Mouse (Mus musculus) CH12.LX (cell line): ENCODE results near the gene Akap8l. TPM values are rescaled to one million over a fixed set of nuclear protein-coding genes. Genes with fewer than 3 reads are reported as not detected.

Source experiments
- DNase-seq: peaks from one replicate; pipeline ENCODE4 v3.0.0-alpha.2; 2013; ENCODE audit errors: extremely low read depth
- H3K27ac ChIP-seq: 2 replicates; pipeline ENCODE4 v1.5.1; 2012; ENCODE audit warnings: low read depth, mild to moderate bottlenecking, control low read depth, moderate library complexity; ENCODE audit not compliant: insufficient read depth
- H3K27me3 ChIP-seq: replicated peaks from 2 replicates; pipeline ENCODE3; 2012; ENCODE audit warnings: inconsistent platforms
- H3K36me3 ChIP-seq, 2 experiments: replicated peaks in 1 of 2; 2 replicates each; pipeline versions ENCODE3 to v1.6.1; 2012; ENCODE audit warnings: inconsistent platforms in 1 of 2, low read length in 1 of 2, mild to moderate bottlenecking in 1 of 2, mixed read lengths in 1 of 2, moderate library complexity in 1 of 2; ENCODE audit not compliant: control insufficient read depth in 1 of 2, insufficient read depth in 1 of 2
- H3K4me1 ChIP-seq, 2 experiments: 2 replicates each; pipeline ENCODE4 v1.6.1; 2012; ENCODE audit warnings: inconsistent platforms in 1 of 2, moderate library complexity in 1 of 2; ENCODE audit not compliant: insufficient read depth in 2 of 2, control insufficient read depth in 1 of 2
- H3K4me2 ChIP-seq: 2 replicates; pipeline ENCODE4 v1.6.1; 2012; ENCODE audit warnings: low read depth, mild to moderate bottlenecking, control low read depth; ENCODE audit not compliant: poor library complexity, insufficient read depth, severe bottlenecking
- H3K4me3 ChIP-seq, 3 experiments: fragments of 150-350 bp in 1 of 3; sonication (generic) in 1 of 3; replicated peaks in 1 of 3; 2 replicates each; pipeline versions ENCODE3 to v1.5.1; 2011 to 2012; ENCODE audit warnings: low read depth in 2 of 3, low read length in 2 of 3, mild to moderate bottlenecking in 2 of 3, moderate library complexity in 2 of 3, control low read depth in 1 of 3, improper control_type of control experiment in 1 of 3, inconsistent platforms in 1 of 3, mixed read lengths in 1 of 3; ENCODE audit not compliant: poor library complexity in 1 of 3
- H3K79me2 ChIP-seq: replicated peaks from 2 replicates; pipeline ENCODE4 v1.6.1; 2012; ENCODE audit warnings: mild to moderate bottlenecking, moderate library complexity; ENCODE audit not compliant: control insufficient read depth, poor library complexity, insufficient read depth, severe bottlenecking; ENCODE audit errors: extremely low read depth
- H3K9ac ChIP-seq: 2 replicates; pipeline ENCODE4 v1.6.1; 2012; ENCODE audit warnings: low read depth, mild to moderate bottlenecking, control low read depth, moderate library complexity; ENCODE audit not compliant: insufficient read depth
- H3K9me3 ChIP-seq: replicated peaks from 2 replicates; pipeline ENCODE3; 2012; ENCODE audit warnings: low read length, inconsistent platforms, mixed read lengths
- BHLHE40 ChIP-seq: IDR thresholded peaks from 2 replicates; pipeline ENCODE4 v1.6.1; 2011; ENCODE audit warnings: mild to moderate bottlenecking, low read depth, low read length, improper control_type of control experiment
- CHD1 ChIP-seq: IDR thresholded peaks from 2 replicates; pipeline ENCODE4 v1.6.1; 2012; ENCODE audit warnings: low read depth, low read length, improper control_type of control experiment, inconsistent platforms
- CHD2 ChIP-seq: IDR thresholded peaks from 2 replicates; pipeline ENCODE4 v1.6.1; 2011; ENCODE audit warnings: low read length, improper control_type of control experiment
- CTCF ChIP-seq, 2 experiments: IDR thresholded peaks in 1 of 2; conservative IDR thresholded peaks in 1 of 2; 2 replicates each; pipeline ENCODE4 v1.5.1; 2011 to 2012; ENCODE audit warnings: low read depth in 2 of 2, low read length in 2 of 2, improper control_type of control experiment in 1 of 2, inconsistent platforms in 1 of 2, mild to moderate bottlenecking in 1 of 2, moderate library complexity in 1 of 2
- E2F4 ChIP-seq: IDR thresholded peaks from 2 replicates; pipeline ENCODE4 v1.6.1; 2011; ENCODE audit warnings: low read depth, low read length, improper control_type of control experiment; ENCODE audit not compliant: insufficient replicate concordance
- ELF1 ChIP-seq: IDR thresholded peaks from 2 replicates; pipeline ENCODE4 v1.6.1; 2014; ENCODE audit warnings: low read depth, mild to moderate bottlenecking, inconsistent platforms, low read length, improper control_type of control experiment
- EP300 ChIP-seq: IDR thresholded peaks from 2 replicates; pipeline ENCODE4 v1.6.1; 2011; ENCODE audit warnings: low read length, improper control_type of control experiment
- ETS1 ChIP-seq: conservative IDR thresholded peaks from 2 replicates; pipeline ENCODE4 v1.6.1; 2012; ENCODE audit warnings: low read depth, mild to moderate bottlenecking, inconsistent platforms, low read length, improper control_type of control experiment, moderate library complexity
- GABPA ChIP-seq: IDR thresholded peaks from 2 replicates; pipeline ENCODE4 v1.6.1; 2012; ENCODE audit warnings: low read depth, low read length, improper control_type of control experiment, inconsistent platforms; ENCODE audit not compliant: insufficient replicate concordance
- HCFC1 ChIP-seq: IDR thresholded peaks from 2 replicates; pipeline ENCODE4 v1.6.1; 2012; ENCODE audit warnings: low read depth, mild to moderate bottlenecking, inconsistent platforms, low read length, improper control_type of control experiment
- IRF4 ChIP-seq: IDR thresholded peaks from 2 replicates; pipeline ENCODE4 v1.6.1; 2014; ENCODE audit warnings: low read depth, mild to moderate bottlenecking, inconsistent platforms, low read length, improper control_type of control experiment
- JUN ChIP-seq: IDR thresholded peaks from 2 replicates; pipeline ENCODE4 v1.6.1; 2011; ENCODE audit warnings: low read depth, mild to moderate bottlenecking, low read length, improper control_type of control experiment, moderate library complexity; ENCODE audit not compliant: insufficient read depth
- JUND ChIP-seq: conservative IDR thresholded peaks from 2 replicates; pipeline ENCODE4 v1.6.1; 2011; ENCODE audit warnings: low read depth, low read length, improper control_type of control experiment
- KAT2A ChIP-seq: IDR thresholded peaks from 2 replicates; pipeline ENCODE4 v1.6.1; 2012; ENCODE audit warnings: low read length, improper control_type of control experiment, inconsistent platforms; ENCODE audit not compliant: insufficient replicate concordance
- MAFK ChIP-seq: IDR thresholded peaks from 2 replicates; pipeline ENCODE4 v1.6.1; 2011; ENCODE audit warnings: low read length, improper control_type of control experiment; ENCODE audit not compliant: insufficient replicate concordance
- MAX ChIP-seq: IDR thresholded peaks from 2 replicates; pipeline ENCODE4 v1.6.1; 2011; ENCODE audit warnings: low read length, improper control_type of control experiment
- MAZ ChIP-seq: IDR thresholded peaks from 2 replicates; pipeline ENCODE4 v1.6.1; 2012; ENCODE audit warnings: low read depth, mild to moderate bottlenecking, inconsistent platforms, low read length, improper control_type of control experiment, moderate library complexity
- MEF2A ChIP-seq: IDR thresholded peaks from 2 replicates; pipeline ENCODE4 v1.6.1; 2014; ENCODE audit warnings: low read depth, mild to moderate bottlenecking, inconsistent platforms, low read length, improper control_type of control experiment, borderline replicate concordance
- MXI1 ChIP-seq: IDR thresholded peaks from 2 replicates; pipeline ENCODE4 v1.6.1; 2011; ENCODE audit warnings: mild to moderate bottlenecking, low read depth, low read length, improper control_type of control experiment
- MYC ChIP-seq: IDR thresholded peaks from 2 replicates; pipeline ENCODE4 v1.6.1; 2011; ENCODE audit warnings: low read depth, mild to moderate bottlenecking, improper control_type of control experiment, low read length
- NELFE ChIP-seq: IDR thresholded peaks from 2 replicates; pipeline ENCODE4 v1.6.1; 2011; ENCODE audit warnings: low read depth, low read length, improper control_type of control experiment
- NRF1 ChIP-seq: IDR thresholded peaks from 2 replicates; pipeline ENCODE4 v1.6.1; 2014; ENCODE audit warnings: low read depth, mild to moderate bottlenecking, inconsistent platforms, low read length, improper control_type of control experiment, moderate library complexity
- PAX5 ChIP-seq: IDR thresholded peaks from 2 replicates; pipeline ENCODE4 v1.6.1; 2012; ENCODE audit warnings: low read length, inconsistent platforms, mixed read lengths
- POLR2A ChIP-seq: IDR thresholded peaks from 2 replicates; pipeline ENCODE4 v1.6.1; 2011; ENCODE audit warnings: low read depth, mild to moderate bottlenecking, improper control_type of control experiment, low read length
- POLR2AphosphoS2 ChIP-seq: IDR thresholded peaks from 2 replicates; pipeline ENCODE4 v1.6.1; 2011; ENCODE audit warnings: low read depth, low read length, improper control_type of control experiment
- RAD21 ChIP-seq: IDR thresholded peaks from 2 replicates; pipeline ENCODE4 v1.6.1; 2011; ENCODE audit warnings: low read depth, mild to moderate bottlenecking, low read length, improper control_type of control experiment, moderate library complexity
- RCOR1 ChIP-seq: conservative IDR thresholded peaks from 2 replicates; pipeline ENCODE4 v1.6.1; 2012; ENCODE audit warnings: low read depth, mild to moderate bottlenecking, inconsistent platforms, low read length, improper control_type of control experiment
- SIN3A ChIP-seq: IDR thresholded peaks from 2 replicates; pipeline ENCODE4 v1.6.1; 2012; ENCODE audit warnings: low read length, improper control_type of control experiment, inconsistent platforms
- SMC3 ChIP-seq: IDR thresholded peaks from 2 replicates; pipeline ENCODE4 v1.6.1; 2011; ENCODE audit warnings: low read depth, low read length, improper control_type of control experiment
- TBP ChIP-seq: conservative IDR thresholded peaks from 2 replicates; pipeline ENCODE4 v1.6.1; 2011; ENCODE audit warnings: low read depth, low read length, improper control_type of control experiment
- TCF12 ChIP-seq: IDR thresholded peaks from 2 replicates; pipeline ENCODE4 v1.6.1; 2014; ENCODE audit warnings: low read depth, mild to moderate bottlenecking, inconsistent platforms, low read length, improper control_type of control experiment
- UBTF ChIP-seq: IDR thresholded peaks from 2 replicates; pipeline ENCODE4 v1.6.1; 2012; ENCODE audit warnings: low read depth, mild to moderate bottlenecking, inconsistent platforms, low read length, improper control_type of control experiment, moderate library complexity
- USF1 ChIP-seq: IDR thresholded peaks from 2 replicates; pipeline ENCODE4 v1.6.1; 2014; ENCODE audit warnings: low read depth, mild to moderate bottlenecking, inconsistent platforms, low read length, improper control_type of control experiment
- USF2 ChIP-seq: conservative IDR thresholded peaks from 2 replicates; pipeline ENCODE4 v1.6.1; 2011; ENCODE audit warnings: low read depth, low read length, improper control_type of control experiment
- ZC3H11A ChIP-seq: IDR thresholded peaks from 2 replicates; pipeline ENCODE4 v1.6.1; 2012; ENCODE audit warnings: low read depth, mild to moderate bottlenecking, inconsistent platforms, low read length, improper control_type of control experiment
- ZKSCAN1 ChIP-seq: IDR thresholded peaks from 2 replicates; pipeline ENCODE4 v1.6.1; 2012; ENCODE audit warnings: low read depth, inconsistent platforms, low read length, improper control_type of control experiment, borderline replicate concordance
- ZMIZ1 ChIP-seq: IDR thresholded peaks from 2 replicates; pipeline ENCODE4 v1.6.1; 2012; ENCODE audit warnings: low read depth, mild to moderate bottlenecking, inconsistent platforms, low read length, improper control_type of control experiment
- ZNF384 ChIP-seq: IDR thresholded peaks from 2 replicates; pipeline ENCODE4 v1.6.1; 2012; ENCODE audit warnings: low read depth, low read length, improper control_type of control experiment, inconsistent platforms
- dilution Hi-C: fragments of 300-500 bp; cut with MboI; formaldehyde crosslinking; loops from 2 replicates; pipeline ENCODE4 v1.14.3; 2020; ENCODE audit warnings: low sequenced_read_pairs; ENCODE audit not compliant: extremely low pct_unique_long_range_greater_than_20kb, extremely low pct_ligation_motif_present
- in situ Hi-C: fragments of 300-500 bp; cut with MboI; formaldehyde crosslinking; loops from 3 replicates; pipeline ENCODE4 v1.14.3; 2019; ENCODE audit warnings: low sequenced_read_pairs, low pct_ligation_motif_present, low pct_unique_long_range_greater_than_20kb, mixed read lengths
- polyA plus RNA-seq: library from polyadenylated mRNA; unstranded; fragments of >175 nt; gene quantifications from 2 replicates; pipeline ENCODE4 v1.2.1, GENCODE M21; 2012; ENCODE audit warnings: low read depth; ENCODE audit not compliant: insufficient read length
- total RNA-seq, 2 experiments: library from RNA; depleted of rRNA; stranded (reverse); fragments of 300-350 nt in 1 of 2; fragments of >200 nt in 1 of 2; gene quantifications; 2 replicates each; pipeline ENCODE4 v1.2.3; 2012 to 2014

Gene Akap8l
- total RNA-seq (2012; rRNA removed), result 32.0 and 41.4 TPM in 2 replicates
- total RNA-seq (2014; rRNA removed), result 29.6 and 30.1 TPM in 2 replicates
- polyA plus RNA-seq, result 43.4 and 51.2 TPM in 2 replicates

DNA sequence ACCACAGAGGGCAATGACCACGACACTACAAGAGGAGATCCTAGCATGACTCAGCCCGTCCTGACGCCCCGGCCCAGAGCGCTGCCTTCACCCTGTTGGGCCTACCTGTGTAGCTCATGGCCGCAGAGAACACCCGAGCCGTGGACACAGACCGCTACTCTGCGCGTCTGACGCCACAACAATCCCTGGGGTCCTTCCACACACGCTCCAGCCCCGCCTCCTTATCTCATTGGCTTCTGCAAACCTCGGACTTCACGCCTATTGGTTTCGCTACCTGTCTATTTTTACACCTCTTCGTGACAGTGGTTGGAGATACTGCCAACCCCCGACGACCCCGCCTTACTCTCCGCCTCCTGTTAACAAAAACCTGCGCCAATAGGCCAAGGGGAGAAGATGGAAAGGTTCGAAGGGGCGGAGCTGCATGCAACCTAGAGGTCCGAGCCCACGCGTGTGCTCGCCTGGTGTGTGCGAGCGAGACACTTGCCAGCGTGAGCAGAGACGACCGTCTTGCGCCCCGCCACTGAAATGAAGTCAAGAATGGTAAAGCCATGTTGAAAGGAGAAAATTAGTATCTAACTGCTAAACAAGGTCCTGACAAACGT, at the start of gene Akap8l:
Akap8l (minus strand) TSS at position 226 of the 602 bp plus-strand sequence.
- Histone ChIP-seq H3K9me3 (no peaks in the 10 kb centered on the region), H3K4me3 (peak within 1 kb of the TSS; percentile 65 to 97 (median 86)), H3K9ac (peak within 1 kb of the TSS; percentile 97), H3K27me3 (no peaks in the 10 kb centered on the region), H3K27ac (peak within 1 kb of the TSS; percentile 80), H3K4me1 (peaks cover 0 to 26% of the 10 kb centered on the region in 2 experiments; a peak in 2 of 4 replicates), H3K36me3 (peaks cover 12 to 37% of the 10 kb centered on the region in 2 experiments), H3K79me2 (peaks cover 36% of the 10 kb centered on the region), H3K4me2 (peak within 1 kb of the TSS; percentile 94)
- peak; percentile 99 for DNase-seq
- dilution Hi-C loops, result no loop called here
- in situ Hi-C loops, result no loop called here
- TF ChIP-seq UBTF (no peak), ETS1 (no peak), NRF1 (peak; percentile 48; the same call in 1 of the 2 replicates), E2F4 (0 out of 2 replicates have a peak, but pooled peaks have one; percentile 28), RAD21 (no peak), MEF2A (no peak), CTCF (conservative IDR thresholded peaks at IDR 0.05 in 1 of 2, IDR thresholded peaks at IDR 0.05 in 1 of 2; ENCODE audit: low read depth in 2 of 2, low read length in 2 of 2) (no peak), RCOR1 (no peak), BHLHE40 (no peak), MAX (peak; percentile 53; the same call in 1 of the 2 replicates), MAZ (0 out of 2 replicates have a peak, but pooled peaks have one; percentile 1), JUN (no peak), SMC3 (no peak), SIN3A (peak; percentile 90), ELF1 (peak; percentile 10; the same call in 1 of the 2 replicates), CHD2 (peak; percentile 97), POLR2A (peak; percentile 89), ZKSCAN1 (no peak), ZC3H11A (no peak), USF1 (no peak), USF2 (no peak), ZMIZ1 (peak; percentile 66; the same call in 1 of the 2 replicates), EP300 (no peak), PAX5 (no peak), MXI1 (peak; percentile 94), JUND (no peak), TCF12 (peak; percentile 73), NELFE (peak; percentile 88), MAFK (no peak), GABPA (no peak), POLR2AphosphoS2 (peak; percentile 73; the same call in 1 of the 2 replicates), MYC (peak; percentile 36; the same call in 1 of the 2 replicates), CHD1 (no peak), KAT2A (no peak), ZNF384 (no peak), HCFC1 (peak; percentile 57), TBP (peak; percentile 88), IRF4 (peak; percentile 55; the same call in 1 of the 2 replicates)
